Mouse (Mus musculus) hindbrain, postnatal 0 days (tissue): ENCODE measurements around the gene Zdhhc22. TPM values are rescaled to one million over a fixed set of nuclear protein-coding genes. Genes with fewer than 3 reads are reported as not detected.
A peak's percentile ranks its signal among the peaks of the same experiment; 100 is the strongest.

ENCODE experiments used
- ATAC-seq: fragments of 200-750 bp; cut with Nextera tagmentation; 2 replicates; pipeline ENCODE4 v1.8.0; 2017; ENCODE audit warnings: mild to moderate bottlenecking, moderate TSS enrichment, moderate library complexity
- DNase-seq: peaks from one replicate; pipeline ENCODE4 v3.0.0-alpha.2; 2015; ENCODE audit warnings: low spot score
- H3K27ac ChIP-seq: fragments of 300-500 bp; sonication (generic); 2 replicates; pipeline ENCODE4 v1.5.1; 2014; ENCODE audit warnings: mild to moderate bottlenecking
- H3K27me3 ChIP-seq: fragments of 300-500 bp; sonication (generic); 2 replicates; pipeline ENCODE4 v1.6.1; 2014; ENCODE audit warnings: low read length, mixed read lengths; ENCODE audit not compliant: insufficient read depth
- H3K36me3 ChIP-seq: fragments of 300-500 bp; sonication (generic); 2 replicates; pipeline ENCODE4 v1.6.1; 2014; ENCODE audit warnings: low read length, mixed read lengths; ENCODE audit not compliant: insufficient read depth
- H3K4me1 ChIP-seq: fragments of 300-500 bp; sonication (generic); 2 replicates; pipeline ENCODE4 v1.6.1; 2014; ENCODE audit warnings: antibody characterized with exemption, low read length, mixed read lengths; ENCODE audit not compliant: insufficient read depth
- H3K4me2 ChIP-seq: fragments of 300-500 bp; sonication (generic); 2 replicates; pipeline ENCODE4 v1.6.1; 2014; ENCODE audit warnings: low read depth, mild to moderate bottlenecking, low read length, moderate library complexity, mixed read lengths
- H3K4me3 ChIP-seq: fragments of 300-500 bp; sonication (generic); 2 replicates; pipeline ENCODE4 v1.5.1; 2014; ENCODE audit warnings: low read length
- H3K9ac ChIP-seq: fragments of 300-500 bp; sonication (generic); replicated peaks from 2 replicates; pipeline ENCODE4 v1.6.1; 2014; ENCODE audit warnings: mild to moderate bottlenecking, low read length, moderate library complexity, mixed read lengths
- H3K9me3 ChIP-seq: fragments of 300-500 bp; sonication (generic); 2 replicates; pipeline ENCODE4 v1.6.1; 2016; ENCODE audit warnings: low read length, mixed read lengths
- CTCF ChIP-seq: IDR thresholded peaks from 2 replicates; pipeline ENCODE4 v1.5.1; 2016; ENCODE audit warnings: antibody characterized with exemption, control low read depth, low read depth
- WGBS: fragments of 180-500 bp; shearing (Covaris S2); extraction: QIAGEN DNeasy Blood & Tissue Kit; methylation state at CpG from one replicate; pipeline ENCODE4 v1.1.7; 2014; 5-methylcytosine and 5-hydroxymethylcytosine counted together
- microRNA-seq, 2 experiments: library from miRNA; unstranded; fragments of <30 nt; microRNA quantifications; one replicate each; pipeline ENCODE4; 2016
- polyA plus RNA-seq: library from polyadenylated mRNA; unstranded; fragments of >200 nt; fragmentation: Nextera tagmentation; extraction: Ambion mirVana; gene quantifications from 2 replicates; pipeline ENCODE4 v1.2.1, GENCODE M21; 2015
- total RNA-seq: library from RNA; depleted of rRNA; stranded (reverse); fragments of >200 nt; gene quantifications from 2 replicates; pipeline ENCODE4 v1.2.3, GENCODE M21; 2014; rRNA removed

The Zdhhc22 gene
- total and polyA plus RNA-seq, 2 experiments from 2014 or later: 25.2 to 38.6 TPM

- no peaks in the 10 kb centered on the region for H3K27me3 ChIP-seq
- no peak overlapping the region for H3K9ac ChIP-seq
- DNase-seq (no peak), ATAC-seq (0 out of 2 replicates have a peak, but pooled peaks have one; percentile 27)
- no peak for TF ChIP-seq CTCF
- H3K4me2 ChIP-seq: no peak overlapping the region
- H3K4me1 ChIP-seq: peaks cover 4% of the 10 kb centered on the region; the same call in 1 of the 2 replicates
- 15% methylated on average over 7 of the region's 7 CpGs for WGBS
- no peak overlapping the region for H3K27ac ChIP-seq
- no peaks in the 10 kb centered on the region for H3K9me3 ChIP-seq
- no peak overlapping the region for H3K4me3 ChIP-seq
- no peaks in the 10 kb centered on the region for H3K36me3 ChIP-seq
Observed at GRCm38 (mm10) chr12:86931919-86932574, 58.2 kb downstream of the Zdhhc22 start.

- Histone ChIP-seq H3K9ac (no peak overlapping the region), H3K4me3 (no peak overlapping the region), H3K4me1 (peaks cover 4% of the 10 kb centered on the region; the same call in 1 of the 2 replicates), H3K27me3 (no peaks in the 10 kb centered on the region), H3K27ac (no peak overlapping the region), H3K4me2 (no peak overlapping the region), H3K36me3 (no peaks in the 10 kb centered on the region), H3K9me3 (no peaks in the 10 kb centered on the region)
- DNase-seq (no peak), ATAC-seq (no peak)
- 72% methylated on average over 6 of the region's 6 CpGs for WGBS
- TF ChIP-seq CTCF: no peak
Observed at GRCm38 (mm10) chr12:86930934-86931729, 59.1 kb downstream of the Zdhhc22 start.

Small RNAs within 50 kb of the gene (microRNA-seq; reads per million reads assigned to microRNA genes)
- 0 reads per million in 2 experiments for gene Gm25847

Other genes with a start within 250 kb of the Zdhhc22 start
- 146 and 159 TPM in 2 replicates for gene Irf2bpl, start 105.6 kb downstream of the Zdhhc22 start, total RNA-seq
- gene Irf2bpl, start 105.6 kb downstream of the Zdhhc22 start, polyA plus RNA-seq: 59.4 and 66.9 TPM in 2 replicates
- gene Cipc, start 43.4 kb downstream of the Zdhhc22 start, total RNA-seq: 51.1 and 55.6 TPM in 2 replicates
- gene Cipc, start 43.4 kb downstream of the Zdhhc22 start, polyA plus RNA-seq: 27.6 and 29.6 TPM in 2 replicates
- 23.3 and 25.7 TPM in 2 replicates for gene Tmem63c, start 30.9 kb upstream of the Zdhhc22 start, total RNA-seq
- 7.9 and 8.6 TPM in 2 replicates for gene Tmem63c, start 30.9 kb upstream of the Zdhhc22 start, polyA plus RNA-seq
- gene Ngb, start 112.1 kb upstream of the Zdhhc22 start, total RNA-seq: 9.3 and 11.8 TPM in 2 replicates
- 9.1 and 9.4 TPM in 2 replicates for gene Ngb, start 112.1 kb upstream of the Zdhhc22 start, polyA plus RNA-seq
- 56.3 and 61.1 TPM in 2 replicates for gene Gstz1, start 156.7 kb upstream of the Zdhhc22 start, total RNA-seq
- 45.6 and 45.8 TPM in 2 replicates for gene Gstz1, start 156.7 kb upstream of the Zdhhc22 start, polyA plus RNA-seq
- gene Pomt2, start 157.5 kb upstream of the Zdhhc22 start, total RNA-seq: 31.0 and 40.7 TPM in 2 replicates
- 12.0 and 12.4 TPM in 2 replicates for gene Pomt2, start 157.5 kb upstream of the Zdhhc22 start, polyA plus RNA-seq
- gene Samd15, start 209.3 kb upstream of the Zdhhc22 start, total RNA-seq: 0.10 and 0.83 TPM in 2 replicates
- 2.3 TPM in 2 replicates for gene Samd15, start 209.3 kb upstream of the Zdhhc22 start, polyA plus RNA-seq
- 13.7 and 14.0 TPM in 2 replicates for gene Tmed8, start 210.0 kb upstream of the Zdhhc22 start, total RNA-seq
- gene Tmed8, start 210.0 kb upstream of the Zdhhc22 start, polyA plus RNA-seq: 3.4 and 3.9 TPM in 2 replicates
- 0.84 TPM in 1 of 2 replicates, not detected in the other for gene Noxred1, start 248.3 kb upstream of the Zdhhc22 start, total RNA-seq
- gene Noxred1, start 248.3 kb upstream of the Zdhhc22 start, polyA plus RNA-seq: 0.48 TPM in 2 replicates